ENCODE assay signal across 9 mouse cellular contexts in the genomic region with DNA sequence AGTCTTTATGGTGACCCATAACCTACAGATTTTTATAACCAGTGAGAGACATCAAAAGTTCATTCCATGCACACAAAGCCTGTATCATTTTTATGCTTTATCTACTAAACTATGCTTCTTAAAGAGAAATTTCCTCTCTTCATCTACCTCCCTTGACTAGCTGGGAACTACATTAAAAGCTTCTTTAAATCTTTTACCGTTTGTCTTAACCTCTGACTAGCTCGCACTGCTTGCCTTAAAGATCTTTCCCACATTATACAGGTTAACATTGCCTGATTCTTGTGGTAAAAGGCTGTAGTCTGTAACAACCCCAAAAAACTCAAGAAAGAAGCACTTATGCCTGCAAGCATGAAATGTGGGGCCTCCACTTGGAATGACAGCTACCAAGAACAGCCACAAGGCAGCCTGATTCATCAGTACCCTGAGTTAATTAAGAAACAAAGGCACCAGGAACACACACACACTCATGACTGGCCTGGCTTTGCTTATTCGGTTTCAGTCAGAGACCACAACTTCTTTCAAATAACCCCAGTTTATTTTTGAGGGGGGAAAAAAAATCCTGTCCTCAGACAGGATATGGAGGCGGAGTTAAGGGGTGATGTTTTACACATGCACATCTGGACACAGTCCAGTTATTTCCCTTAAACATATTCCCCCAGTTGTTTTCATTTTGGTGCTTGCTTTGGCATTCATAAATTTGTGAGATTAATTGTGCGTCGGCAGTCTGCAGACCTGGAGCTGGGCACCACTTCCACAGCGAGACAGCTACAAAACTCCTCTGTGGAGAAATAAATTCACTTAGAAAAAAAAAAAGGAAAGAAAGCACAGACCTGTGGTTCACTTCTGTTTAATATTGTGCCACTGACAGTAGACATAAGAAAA.
DNase-seq lines count a peak whose midpoint lies in the region; ATAC-seq lines count a peak whose summit lies in the region.
"Had no signal": no experiment of that assay in that cellular context is flagged by ENCODE, and none has a peak within 500 bp of the region (broad histone marks: within the 10 kb centered on the region; RNA-seq: fewer than 3 reads in every experiment).

No protein-coding gene starts in this region.

- peak overlapping the region; percentile 26; the same call in 1 of the 2 replicates for H3K4me2 ChIP-seq in heart, embryonic 13.5 days
- peak overlapping the region; percentile 46 for H3K4me2 ChIP-seq in limb, embryonic 13.5 days (replicated peaks)

- H3K9ac ChIP-seq in heart, embryonic 13.5 days: peak overlapping the region; percentile 47
- peak overlapping the region; percentile 52 for H3K9ac ChIP-seq in limb, embryonic 13.5 days
- H3K9ac ChIP-seq: liver, embryonic 14.5 days had no signal

- peak overlapping the region; percentile 91 for H3K27ac ChIP-seq in heart, embryonic 13.5 days (replicated peaks)
- H3K27ac ChIP-seq in limb, embryonic 13.5 days: peak overlapping the region; percentile 99
- H3K27ac ChIP-seq: liver, embryonic 14.5 days had no signal

- H3K4me1 ChIP-seq in heart, embryonic 13.5 days: peaks cover 53% of the 10 kb centered on the region
- H3K4me1 ChIP-seq in limb, embryonic 13.5 days: peaks cover 67% of the 10 kb centered on the region

- no peaks in the 10 kb centered on the region for H3K36me3 ChIP-seq in heart, embryonic 13.5 days
- no peaks in the 10 kb centered on the region for H3K36me3 ChIP-seq in limb, embryonic 13.5 days

- H3K4me3 ChIP-seq in heart, embryonic 13.5 days: no peak overlapping the region
- H3K4me3 ChIP-seq in limb, embryonic 13.5 days: no peak overlapping the region

- ATAC-seq in heart, embryonic 13.5 days (ENCODE audit: extremely low read depth, insufficient number of reproducible peaks, low FRiP score, low TSS enrichment): 0 out of 2 replicates have a peak, but pooled peaks have one; percentile 12
- ATAC-seq in limb, embryonic 13.5 days (ENCODE audit: low FRiP score, low read depth): peak; percentile 48
- ATAC-seq in cerebellum, adult (ENCODE audit: insufficient number of reproducible peaks, low FRiP score, low TSS enrichment): no peak

- intact Hi-C loops in heart, postnatal 25 days (cut with DNase I): no loop called here

- no peaks in the 10 kb centered on the region for H3K9me3 ChIP-seq in heart, embryonic 13.5 days
- no peaks in the 10 kb centered on the region for H3K9me3 ChIP-seq in limb, embryonic 13.5 days

- WGBS in heart, embryonic 13.5 days: 56% methylated on average over 7 of the region's 7 CpGs
- 6% methylated on average over 7 of the region's 7 CpGs for WGBS in limb, embryonic 13.5 days

- H3K27me3 ChIP-seq in heart, embryonic 13.5 days (replicated peaks): no peaks in the 10 kb centered on the region
- no peaks in the 10 kb centered on the region for H3K27me3 ChIP-seq in limb, embryonic 13.5 days

- DNase-seq in heart, adult 11 months: peak; percentile 90
- DNase-seq in heart, postnatal 25 days (ENCODE audit: low spot score): no peak
- DNase-seq in T-cell, adult 2 months (ENCODE audit: low spot score): peak; percentile 27
- no peak for DNase-seq in right cerebral cortex, postnatal 10 days (ENCODE audit: low spot score in 2 of 2)
- DNase-seq in cerebellum, adult 9-10 months: no peak

Comparison
In these comparisons a context has a peak if more than half of its experiments do, and no peak if none do; other contexts are left out.
1. DNase-seq: peak in heart, adult 11 months (single experiment) and T-cell, adult 2 months (single experiment); none in heart, postnatal 25 days (single experiment), right cerebral cortex, postnatal 10 days (0 of 2) and cerebellum, adult 9-10 months (single experiment).